Mouse (Mus musculus) liver, embryonic 16.5 days (tissue): ENCODE measurements around the gene Dtnbp1. TPM values are rescaled to one million over a fixed set of nuclear protein-coding genes. Genes with fewer than 3 reads are reported as not detected.

Experiments
- ATAC-seq: fragments of 200-750 bp; cut with Nextera tagmentation; 2 replicates; pipeline ENCODE4 v1.8.0; 2017; ENCODE audit warnings: low read depth, mild to moderate bottlenecking, moderate number of reproducible peaks, moderate library complexity
- H3K27ac ChIP-seq: fragments of 300-500 bp; sonication (generic); 2 replicates; pipeline ENCODE4 v1.5.1; 2014; ENCODE audit warnings: mild to moderate bottlenecking, low read length
- H3K27me3 ChIP-seq: fragments of 300-500 bp; sonication (generic); 2 replicates; pipeline ENCODE4 v1.6.1; 2014; ENCODE audit warnings: low read depth, low read length, mixed read lengths; ENCODE audit not compliant: control insufficient read depth, insufficient read depth
- H3K36me3 ChIP-seq: fragments of 300-500 bp; sonication (generic); 2 replicates; pipeline ENCODE4 v1.6.1; 2014; ENCODE audit warnings: mild to moderate bottlenecking; ENCODE audit not compliant: control insufficient read depth, insufficient read depth
- H3K4me1 ChIP-seq: fragments of 300-500 bp; sonication (generic); 2 replicates; pipeline ENCODE4 v1.6.1; 2014; ENCODE audit warnings: low read depth, low read length, mixed read lengths; ENCODE audit not compliant: control insufficient read depth
- H3K4me2 ChIP-seq: fragments of 300-500 bp; sonication (generic); 2 replicates; pipeline ENCODE4 v1.6.1; 2014; ENCODE audit warnings: low read depth, low read length, mixed read lengths
- H3K4me3 ChIP-seq: fragments of 300-500 bp; sonication (generic); 2 replicates; pipeline ENCODE4 v1.5.1; 2014; ENCODE audit warnings: low read depth, mild to moderate bottlenecking, low read length
- H3K9ac ChIP-seq: fragments of 300-500 bp; sonication (generic); 2 replicates; pipeline ENCODE4 v1.6.1; 2014; ENCODE audit warnings: low read depth, low read length
- H3K9me3 ChIP-seq: fragments of 300-500 bp; sonication (generic); replicated peaks from 2 replicates; pipeline ENCODE4 v1.6.1; 2016; ENCODE audit warnings: low read length; ENCODE audit not compliant: control insufficient read depth
- WGBS: fragments of 180-500 bp; shearing (Covaris S2); extraction: QIAGEN DNeasy Blood & Tissue Kit; methylation state at CpG from one replicate; pipeline ENCODE4 v1.1.7; 2014; ENCODE audit not compliant: insufficient replicate concordance; 5-methylcytosine and 5-hydroxymethylcytosine counted together
- polyA plus RNA-seq: library from polyadenylated mRNA; unstranded; fragments of >200 nt; fragmentation: Nextera tagmentation; extraction: Ambion mirVana; gene quantifications from 2 replicates; pipeline ENCODE4 v1.2.1, GENCODE M21; 2015

Dtnbp1 gene
- 25.7 and 25.8 TPM in 2 replicates for polyA plus RNA-seq

GRCm38 (mm10) chr13:45001911-45002615, at the start of gene Dtnbp1:
Gene Dtnbp1, minus strand, starts transcription at chr13:45002147.
- WGBS: 1% methylated on average over 33 of the region's 68 CpGs

GRCm38 (mm10) chr13:45049261-45050020, 47.5 kb upstream of the Dtnbp1 start:
- H3K9me3 ChIP-seq: no peaks in the 10 kb centered on the region
- no peaks in the 10 kb centered on the region for H3K36me3 ChIP-seq
- WGBS: 60% methylated on average over 7 of the region's 7 CpGs
- H3K27me3 ChIP-seq: no peaks in the 10 kb centered on the region; the same call in none of the 2 replicates
- no peak for ATAC-seq
- no peak overlapping the region for H3K4me2 ChIP-seq
- H3K4me3 ChIP-seq: no peak overlapping the region
- H3K27ac ChIP-seq: no peak overlapping the region
- H3K9ac ChIP-seq: no peak overlapping the region
- no peaks in the 10 kb centered on the region for H3K4me1 ChIP-seq

More at GRCm38 (mm10) chr13:45001911-45002615, at the start of gene Dtnbp1:
- H3K4me3 ChIP-seq: peak within 1 kb of the TSS; percentile 77
- no peaks in the 10 kb centered on the region for H3K36me3 ChIP-seq
- H3K4me2 ChIP-seq: peak within 1 kb of the TSS; percentile 84
- peaks cover 8% of the 10 kb centered on the region for H3K4me1 ChIP-seq
- peak within 1 kb of the TSS; percentile 78 for H3K9ac ChIP-seq
- H3K27me3 ChIP-seq: no peaks in the 10 kb centered on the region
- H3K9me3 ChIP-seq: no peaks in the 10 kb centered on the region
- ATAC-seq: peak; percentile 89
- H3K27ac ChIP-seq: peak within 1 kb of the TSS; percentile 81

GRCm38 (mm10) chr13:45043466-45043865, 41.5 kb upstream of the Dtnbp1 start:
- WGBS: 61% methylated on average over 3 of the region's 3 CpGs
- H3K4me3 ChIP-seq: no peak overlapping the region
- no peak overlapping the region for H3K4me2 ChIP-seq
- ATAC-seq: no peak
- no peaks in the 10 kb centered on the region; the same call in 1 of the 2 replicates for H3K27me3 ChIP-seq
- no peak overlapping the region for H3K27ac ChIP-seq
- no peaks in the 10 kb centered on the region for H3K4me1 ChIP-seq
- no peaks in the 10 kb centered on the region for H3K9me3 ChIP-seq
- no peaks in the 10 kb centered on the region for H3K36me3 ChIP-seq
- no peak overlapping the region for H3K9ac ChIP-seq

- Histone ChIP-seq H3K27me3 (no peaks in the 10 kb centered on the region; the same call in 1 of the 2 replicates), H3K4me1 (no peaks in the 10 kb centered on the region), H3K27ac (no peak overlapping the region), H3K9me3 (no peaks in the 10 kb centered on the region), H3K4me3 (no peak overlapping the region), H3K4me2 (no peak overlapping the region), H3K9ac (no peak overlapping the region), H3K36me3 (no peaks in the 10 kb centered on the region)
- ATAC-seq: no peak
- 66% methylated on average over 7 of the region's 7 CpGs for WGBS
These were observed 38.8 kb upstream of the Dtnbp1 start for GRCm38 (mm10) chr13:45040741-45041140.

- no peak overlapping the region for H3K4me2 ChIP-seq
These were observed 38.2 kb upstream of the Dtnbp1 start for GRCm38 (mm10) chr13:45040195-45040594.

GRCm38 (mm10) chr13:45036417-45036816, 34.5 kb upstream of the Dtnbp1 start:
- H3K27me3 ChIP-seq: peaks cover 10% of the 10 kb centered on the region
- H3K27ac ChIP-seq: no peak overlapping the region
- H3K9me3 ChIP-seq: no peaks in the 10 kb centered on the region
- no peak overlapping the region for H3K4me3 ChIP-seq
- H3K9ac ChIP-seq: no peak overlapping the region
- no peak for ATAC-seq
- peaks cover 2% of the 10 kb centered on the region; the same call in 1 of the 2 replicates for H3K4me1 ChIP-seq
- H3K4me2 ChIP-seq: no peak overlapping the region
- WGBS: 55% methylated on average over 4 of the region's 4 CpGs
- H3K36me3 ChIP-seq: no peaks in the 10 kb centered on the region

More at GRCm38 (mm10) chr13:45040195-45040594, 38.2 kb upstream of the Dtnbp1 start:
- Histone ChIP-seq H3K4me3 (no peak overlapping the region), H3K9me3 (no peaks in the 10 kb centered on the region), H3K27me3 (no peaks in the 10 kb centered on the region; the same call in 1 of the 2 replicates), H3K4me1 (no peaks in the 10 kb centered on the region), H3K9ac (no peak overlapping the region), H3K36me3 (no peaks in the 10 kb centered on the region), H3K27ac (no peak overlapping the region)
- ATAC-seq: no peak
- 45% methylated on average over 4 of the region's 4 CpGs for WGBS

- H3K36me3 ChIP-seq: no peaks in the 10 kb centered on the region
- no peak overlapping the region for H3K4me2 ChIP-seq
- H3K4me1 ChIP-seq: peaks cover 4% of the 10 kb centered on the region
- no peak overlapping the region for H3K4me3 ChIP-seq
- 56% methylated on average over 7 of the region's 7 CpGs for whole genome bisulfite sequencing
- no peak overlapping the region for H3K9ac ChIP-seq
- H3K27ac ChIP-seq: no peak overlapping the region
- ATAC-seq: no peak
- peaks cover 12% of the 10 kb centered on the region for H3K27me3 ChIP-seq
- no peaks in the 10 kb centered on the region for H3K9me3 ChIP-seq
These were observed 32.8 kb upstream of the Dtnbp1 start for GRCm38 (mm10) chr13:45034759-45035158.

- Histone ChIP-seq H3K27ac (no peak overlapping the region), H3K9me3 (no peaks in the 10 kb centered on the region), H3K4me2 (no peak overlapping the region), H3K9ac (no peak overlapping the region), H3K4me1 (peaks cover 4% of the 10 kb centered on the region), H3K36me3 (no peaks in the 10 kb centered on the region), H3K27me3 (peaks cover 12% of the 10 kb centered on the region), H3K4me3 (no peak overlapping the region)
- 75% methylated on average over 10 of the region's 10 CpGs for WGBS
- ATAC-seq: no peak
These were observed 31.4 kb upstream of the Dtnbp1 start for GRCm38 (mm10) chr13:45033360-45033759.

GRCm38 (mm10) chr13:45032484-45032883, 30.5 kb upstream of the Dtnbp1 start:
- no peaks in the 10 kb centered on the region for H3K9me3 ChIP-seq
- no peak overlapping the region for H3K4me3 ChIP-seq
- WGBS: 28% methylated on average over 4 of the region's 4 CpGs

More at GRCm38 (mm10) chr13:45032484-45032883, 30.5 kb upstream of the Dtnbp1 start:
- Histone ChIP-seq H3K36me3 (no peaks in the 10 kb centered on the region), H3K4me1 (peaks cover 4% of the 10 kb centered on the region), H3K4me2 (no peak overlapping the region), H3K27me3 (peaks cover 12% of the 10 kb centered on the region), H3K9ac (no peak overlapping the region), H3K27ac (no peak overlapping the region)
- no peak for ATAC-seq
